Mouse (Mus musculus): ENCODE measurements at regions not wholly inside any gene's neighbourhood (a gene's known extent, or its start where the extent isn't known, plus 50 kb on each side); places are given as distances from the start of the nearest gene placed in this dataset.

DNA sequence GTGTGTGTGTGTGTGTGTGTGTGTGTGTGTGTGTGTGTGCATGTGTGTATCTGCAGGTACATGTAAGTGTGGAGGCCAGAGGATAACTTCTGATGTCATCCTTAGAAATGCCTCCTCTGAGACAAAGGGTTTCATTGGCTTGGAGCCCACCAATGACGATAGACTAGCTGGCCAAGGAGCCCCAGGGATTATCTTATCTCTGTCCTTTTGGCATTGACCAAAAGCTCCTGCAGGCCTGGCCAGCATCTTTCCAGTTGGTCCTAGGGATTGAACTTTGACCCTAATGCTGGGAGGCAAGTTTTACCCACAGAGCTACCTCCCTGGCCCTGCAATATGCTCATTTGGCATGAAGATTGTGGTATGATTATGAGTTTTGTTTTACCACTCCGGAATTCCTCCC lies 133.3 kb downstream of the Tmx1 start:
- ATAC-seq (ENCODE audit: insufficient number of reproducible peaks, low FRiP score, low TSS enrichment): no peak

DNA sequence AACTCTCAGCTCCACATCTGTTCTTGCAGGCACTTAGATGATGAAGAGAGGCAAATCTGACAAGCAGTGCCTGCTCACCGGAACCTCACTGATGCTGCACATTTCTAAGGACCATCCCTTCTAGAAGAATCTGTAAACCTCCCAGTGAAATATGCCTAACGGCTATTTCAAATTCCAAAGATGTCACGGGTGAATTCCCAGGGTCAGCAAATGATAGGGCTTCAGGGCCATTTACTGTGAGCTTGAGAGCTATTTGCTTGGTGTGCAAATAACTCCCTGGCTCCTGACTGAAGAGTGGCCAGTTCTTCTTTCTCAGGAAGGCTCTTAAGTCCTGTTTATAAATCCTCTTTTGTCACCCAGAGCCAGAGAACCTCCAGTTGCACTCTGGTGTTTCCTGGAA lies 135.3 kb downstream of the Tmx1 start:
- ATAC-seq (ENCODE audit: insufficient number of reproducible peaks, low FRiP score, low TSS enrichment): no peak

DNA sequence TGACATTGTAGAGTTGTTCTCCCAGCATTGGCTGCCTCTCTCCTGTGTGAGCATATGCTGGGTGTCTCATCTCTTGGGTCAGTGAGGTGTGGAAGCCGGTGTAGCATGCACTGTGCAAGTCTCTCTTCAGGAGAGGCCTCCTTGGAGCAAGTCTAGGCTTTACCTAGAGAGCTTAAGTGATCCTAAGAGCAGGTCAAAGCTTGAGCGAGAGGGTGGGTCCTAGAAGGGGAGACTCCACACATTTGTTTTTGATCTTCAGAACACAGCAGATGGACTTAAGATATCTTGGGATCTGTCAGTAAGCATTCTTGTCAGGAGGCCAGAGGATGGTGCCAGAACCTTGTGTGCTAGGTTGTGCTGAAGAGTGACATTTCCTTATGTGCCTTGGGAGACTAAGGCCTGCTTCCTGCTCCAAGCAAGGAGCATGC lies 136.4 kb downstream of the Tmx1 start:
- ATAC-seq (ENCODE audit: insufficient number of reproducible peaks, low FRiP score, low TSS enrichment): peak; percentile 87

DNA sequence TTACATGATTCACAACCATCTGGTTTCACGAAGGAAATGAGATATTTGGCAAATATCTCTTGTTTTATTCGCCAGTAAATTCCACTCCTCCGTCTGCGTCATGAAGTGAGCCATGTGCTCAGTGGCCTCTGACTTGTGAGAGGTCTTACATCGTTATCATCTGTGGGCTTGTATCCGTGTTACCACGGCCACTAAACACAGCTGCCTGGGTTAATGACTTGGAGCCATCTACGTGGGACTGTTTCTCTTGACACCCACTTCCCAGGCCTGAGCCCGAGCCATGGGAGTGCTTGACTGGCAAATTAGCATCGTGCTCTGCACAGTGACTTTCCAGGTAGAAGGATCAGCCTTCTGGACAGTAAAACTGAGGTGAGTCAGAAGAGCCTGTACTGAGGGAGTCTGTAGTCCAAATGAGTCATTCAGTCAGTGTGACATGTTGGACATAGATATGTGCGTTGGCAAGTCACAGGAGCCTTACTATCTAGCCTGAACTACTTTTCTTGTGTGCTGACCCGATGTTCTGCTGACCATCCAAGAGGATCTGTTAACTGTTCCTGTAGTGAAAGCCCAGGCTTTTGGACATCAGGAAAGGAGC lies 137.7 kb downstream of the Tmx1 start:
- ATAC-seq (ENCODE audit: insufficient number of reproducible peaks, low FRiP score, low TSS enrichment): no peak

DNA sequence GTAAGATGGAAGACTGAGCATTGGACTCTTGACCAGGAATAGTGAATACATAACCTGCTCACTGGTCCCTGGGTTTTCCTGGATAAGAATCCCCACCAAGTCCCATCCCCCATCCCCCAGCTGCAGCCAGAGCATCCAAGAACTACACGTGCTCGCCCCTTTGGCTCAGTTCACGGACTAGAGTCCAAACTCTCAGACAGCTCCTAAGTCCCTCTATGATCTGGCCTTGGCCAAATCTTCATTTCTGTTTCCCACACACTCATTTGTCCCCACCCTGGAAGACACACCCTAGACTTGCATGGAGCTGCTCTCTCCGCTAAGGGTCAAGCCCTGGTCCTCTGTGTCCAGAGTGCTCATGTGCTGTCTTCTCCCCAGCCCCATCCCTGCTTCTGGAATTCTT lies 139.9 kb downstream of the Tmx1 start:
- no peak for ATAC-seq (ENCODE audit: insufficient number of reproducible peaks, low FRiP score, low TSS enrichment)

DNA sequence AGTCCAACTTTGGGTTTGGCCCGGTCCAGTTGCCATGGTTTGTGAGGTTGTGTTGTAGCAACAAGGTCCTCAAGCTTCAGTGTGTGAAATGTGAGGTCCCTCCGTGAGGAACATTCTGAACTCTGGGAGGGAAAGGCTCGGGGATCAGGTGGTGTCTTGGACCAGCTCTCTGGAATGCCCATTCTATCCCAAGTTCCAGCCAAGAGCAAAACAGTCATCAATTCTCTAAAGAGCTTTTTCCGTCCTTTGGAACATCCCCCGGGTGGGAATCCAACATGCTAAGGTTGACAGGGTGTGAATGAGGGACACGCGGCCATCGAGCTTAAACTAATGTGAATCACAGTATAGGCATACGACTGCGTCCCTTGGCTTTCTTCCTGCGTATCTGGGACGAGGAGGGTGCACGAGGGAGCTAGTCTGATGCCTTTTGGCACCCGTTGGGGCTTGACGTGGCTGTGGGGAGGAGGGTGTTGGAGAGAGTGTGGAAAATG lies 145.4 kb downstream of the Tmx1 start:
- ATAC-seq (ENCODE audit: insufficient number of reproducible peaks, low FRiP score, low TSS enrichment): no peak

DNA sequence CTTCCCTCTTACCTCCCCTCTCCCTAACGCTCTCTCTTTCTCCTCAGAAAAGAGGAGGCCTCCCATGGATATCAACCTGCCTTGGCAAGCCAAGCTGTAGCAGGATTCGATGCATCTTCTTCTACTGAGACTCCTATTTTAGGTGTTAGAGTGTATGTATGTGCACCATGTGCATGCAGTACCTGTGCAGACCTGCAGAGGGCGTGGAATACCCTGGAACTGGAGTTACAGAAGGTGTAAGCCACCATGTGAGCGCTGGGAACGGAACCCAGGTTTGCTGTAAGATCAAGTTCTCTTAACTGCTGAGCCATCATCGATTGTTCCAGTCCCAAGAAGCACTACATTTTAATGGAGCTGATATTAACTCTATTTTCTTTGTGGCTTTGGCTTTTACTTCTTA lies 146.8 kb downstream of the Tmx1 start:
- no peak for ATAC-seq (ENCODE audit: insufficient number of reproducible peaks, low FRiP score, low TSS enrichment)

DNA sequence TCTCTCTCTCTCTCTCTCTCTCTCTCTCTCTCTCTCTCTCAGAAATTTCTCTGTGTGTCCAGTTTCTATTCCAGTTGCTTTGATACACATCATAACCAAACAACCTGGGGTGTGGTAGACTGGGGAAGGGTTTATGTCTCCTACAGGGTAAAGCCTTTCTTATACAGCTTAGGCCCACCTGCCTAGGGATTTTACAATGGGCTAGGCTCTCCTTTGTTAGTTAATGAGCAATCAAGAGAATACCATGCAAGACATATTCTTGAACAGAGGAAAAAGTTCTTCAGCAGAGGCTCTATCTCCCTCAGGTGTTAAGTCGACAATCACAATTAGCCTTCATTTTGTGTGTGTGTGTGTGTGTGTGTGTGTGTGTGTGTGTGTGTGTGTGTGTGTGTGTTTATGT lies 151.0 kb downstream of the Tmx1 start:
- ATAC-seq (ENCODE audit: insufficient number of reproducible peaks, low FRiP score, low TSS enrichment): no peak

DNA sequence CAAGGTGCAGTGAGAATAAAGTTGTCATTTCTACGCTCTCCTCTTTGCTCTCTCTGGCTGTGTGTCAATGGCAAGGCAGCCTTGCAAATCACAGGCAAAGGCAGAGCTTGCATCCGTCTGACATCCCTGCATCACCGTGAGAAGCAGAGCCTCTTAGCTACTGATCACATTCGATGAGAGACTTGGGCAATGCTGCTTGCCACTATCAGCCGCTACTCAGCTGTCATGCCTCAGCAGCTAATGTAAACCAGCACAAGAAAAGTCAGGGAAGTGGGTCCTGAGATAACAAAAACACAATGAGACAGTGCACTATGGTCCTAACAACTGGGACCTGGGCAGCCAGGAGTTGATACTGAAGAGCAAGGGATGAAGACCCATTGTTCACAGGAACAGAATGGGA lies 155.8 kb downstream of the Tmx1 start:
- ATAC-seq (ENCODE audit: insufficient number of reproducible peaks, low FRiP score, low TSS enrichment): no peak

DNA sequence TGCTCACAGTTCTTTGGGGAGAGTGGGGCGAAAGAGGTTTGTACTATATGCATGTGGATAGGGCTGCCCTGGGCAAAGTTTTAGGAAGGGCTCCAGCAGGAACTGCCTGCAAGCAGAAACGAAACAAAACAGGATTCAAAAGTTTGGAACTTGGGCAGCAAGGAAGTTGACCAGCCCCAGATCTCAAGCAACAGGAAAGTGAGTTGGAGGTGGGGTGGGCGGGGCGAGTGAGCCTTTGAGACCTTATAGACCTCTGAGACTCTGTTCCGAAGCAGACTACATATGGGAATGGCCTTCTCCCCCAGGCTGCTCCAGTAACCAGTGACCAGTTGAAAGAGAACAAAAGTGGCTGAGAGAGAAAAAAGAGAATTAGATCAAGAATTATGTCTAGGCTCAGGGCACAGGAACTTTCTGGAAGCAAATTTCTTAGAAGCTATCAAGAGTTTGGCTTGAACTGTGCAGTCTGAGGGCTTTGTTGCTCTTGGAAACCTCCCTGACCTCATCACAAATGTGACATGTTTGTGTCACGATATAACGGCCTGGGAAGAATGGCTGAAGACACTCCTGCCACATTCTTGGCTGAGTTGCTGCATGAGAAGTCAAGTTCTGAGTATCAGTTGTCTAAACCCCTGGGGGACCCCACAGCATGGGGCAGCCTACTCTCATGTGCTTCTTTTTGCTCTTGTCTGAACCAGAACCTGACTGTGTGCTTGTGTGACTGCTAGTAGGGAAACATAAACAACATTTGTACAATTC lies 156.4 kb downstream of the Tmx1 start:
- ATAC-seq (ENCODE audit: insufficient number of reproducible peaks, low FRiP score, low TSS enrichment): no peak

DNA sequence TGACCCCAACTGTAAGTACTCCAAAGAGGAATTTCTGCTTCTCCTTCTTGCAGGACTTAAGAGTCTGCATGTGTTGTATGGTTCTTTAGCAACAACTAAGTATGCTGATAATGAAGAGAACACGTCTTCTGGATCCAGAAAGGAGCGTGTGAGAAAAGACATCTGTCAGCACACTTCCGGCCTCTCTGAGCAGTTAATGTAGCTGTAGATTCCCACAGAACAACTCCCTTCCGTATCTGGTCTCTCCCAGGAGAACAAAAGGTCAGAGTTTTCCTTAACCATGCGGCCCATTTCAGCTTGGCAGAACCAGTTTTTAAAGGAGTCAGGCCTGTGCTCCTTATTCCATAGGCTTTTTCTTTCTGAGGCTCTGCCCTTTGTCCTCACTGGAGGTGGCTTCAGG lies 159.0 kb downstream of the Tmx1 start:
- no peak for ATAC-seq (ENCODE audit: insufficient number of reproducible peaks, low FRiP score, low TSS enrichment)

DNA sequence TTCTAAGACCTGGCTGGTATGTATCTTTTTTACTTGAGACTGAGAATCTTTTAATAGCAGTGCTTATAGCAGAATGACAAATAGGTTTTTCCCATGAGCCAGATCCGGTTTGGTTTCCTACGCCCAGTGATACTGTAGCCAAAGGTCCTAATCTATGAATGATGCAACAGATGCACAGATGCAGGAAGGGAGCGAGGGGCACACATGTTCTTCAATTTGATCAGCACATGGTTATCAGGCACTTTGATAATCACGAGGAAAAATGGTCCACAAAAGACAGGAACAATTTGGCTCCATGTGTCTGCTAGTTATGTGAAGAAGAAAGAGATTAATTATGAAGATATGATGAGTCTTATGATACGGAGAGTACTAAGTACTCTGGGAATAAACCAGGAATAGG lies 160.3 kb downstream of the Tmx1 start:
- ATAC-seq (ENCODE audit: insufficient number of reproducible peaks, low FRiP score, low TSS enrichment): no peak

DNA sequence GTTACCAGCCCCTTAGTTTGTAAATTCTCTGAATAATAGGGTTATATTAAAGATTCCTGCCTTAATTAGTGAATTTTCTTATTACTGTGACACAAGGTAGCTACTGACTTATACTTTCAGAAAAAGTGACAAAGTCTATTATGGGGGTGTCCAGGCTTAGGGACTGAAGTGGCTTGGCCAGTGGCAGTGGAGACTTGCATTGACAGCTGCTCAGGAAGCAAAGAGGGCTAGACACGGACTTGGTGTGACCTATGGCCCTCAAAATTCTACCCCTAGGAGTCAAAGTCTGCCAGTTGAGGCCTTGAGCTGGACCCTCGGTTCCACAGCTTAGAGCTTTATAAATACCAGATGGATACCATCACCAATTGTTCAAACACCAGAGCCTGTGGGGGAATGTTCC lies 161.2 kb downstream of the Tmx1 start:
- ATAC-seq (ENCODE audit: insufficient number of reproducible peaks, low FRiP score, low TSS enrichment): no peak

DNA sequence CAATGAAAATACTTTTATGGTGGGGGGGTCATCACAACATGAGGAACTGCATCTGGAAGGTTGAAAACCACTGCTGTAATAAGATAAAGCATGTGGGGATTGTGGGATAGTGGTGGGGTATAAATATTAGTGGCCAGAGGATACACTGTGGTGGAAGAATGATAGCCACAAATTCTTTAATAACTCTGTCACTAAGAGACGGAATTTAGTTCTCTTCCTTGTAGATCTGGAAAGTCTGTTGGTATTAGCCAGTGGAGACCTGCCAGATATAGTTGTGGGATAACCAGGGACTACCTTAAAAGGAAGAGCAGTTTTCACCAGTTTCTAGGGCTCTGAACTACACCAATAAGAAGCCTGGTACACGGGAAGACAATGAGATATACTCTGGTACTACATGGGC lies 161.8 kb downstream of the Tmx1 start:
- no peak for ATAC-seq (ENCODE audit: insufficient number of reproducible peaks, low FRiP score, low TSS enrichment)

DNA sequence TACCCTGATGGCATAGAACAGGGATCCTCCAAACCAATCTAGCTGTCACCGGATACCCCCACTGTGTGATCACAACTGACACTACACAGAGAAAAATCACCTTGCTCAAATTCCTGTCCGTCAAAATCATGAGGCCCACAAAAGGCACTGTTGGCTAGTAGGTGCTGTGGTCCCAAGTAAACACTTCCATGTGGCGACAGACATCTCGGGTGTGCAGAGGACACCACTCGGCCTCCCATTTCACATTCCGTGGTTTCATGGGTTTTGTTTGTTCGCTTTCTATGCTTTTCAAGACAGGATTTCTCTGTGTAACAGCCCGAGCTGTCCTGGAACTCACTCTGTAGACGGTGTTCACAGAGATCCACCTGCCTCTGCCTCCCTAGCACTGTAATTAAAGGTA lies 162.2 kb downstream of the Tmx1 start:
- no peak for ATAC-seq (ENCODE audit: insufficient number of reproducible peaks, low FRiP score, low TSS enrichment)

DNA sequence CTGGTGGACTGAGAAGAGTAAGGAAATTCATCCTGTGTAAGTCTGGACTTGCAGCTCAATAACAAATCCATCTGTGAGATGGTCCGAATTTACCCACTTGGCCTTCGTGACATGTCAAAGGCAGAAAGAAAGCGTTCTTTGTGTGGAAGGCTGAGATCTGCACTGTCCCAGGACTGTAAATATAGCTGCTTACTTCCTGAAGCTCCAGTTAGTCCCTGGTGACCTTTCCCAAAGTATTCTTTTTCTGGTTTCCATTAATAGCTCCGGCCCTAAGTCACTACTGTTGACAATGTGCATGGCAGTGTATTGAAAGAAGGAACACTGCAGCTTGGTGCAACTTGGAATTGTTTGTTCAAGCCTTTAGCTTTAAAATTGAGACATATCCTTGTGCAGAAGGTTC lies 163.2 kb downstream of the Tmx1 start:
- no peak for ATAC-seq (ENCODE audit: insufficient number of reproducible peaks, low FRiP score, low TSS enrichment)

DNA sequence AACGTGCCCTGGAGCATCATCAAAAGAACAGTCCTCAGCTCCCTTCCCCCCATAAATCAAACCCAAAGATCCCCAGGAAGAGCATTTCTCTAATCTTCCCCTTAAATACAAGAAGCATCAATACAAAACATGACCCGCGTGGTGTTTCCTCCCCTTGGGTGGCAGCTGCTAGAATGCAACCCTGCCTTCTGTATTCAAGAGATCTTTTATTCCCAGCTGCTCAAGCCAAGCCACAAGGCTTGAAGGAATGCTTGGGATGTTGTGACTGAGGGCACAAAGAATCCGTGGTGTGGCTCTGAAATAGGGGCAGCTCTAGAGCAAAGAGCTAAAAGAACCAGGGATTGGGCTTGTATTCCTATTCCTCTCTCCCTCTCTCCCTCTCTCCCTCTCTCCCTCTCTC lies 163.6 kb downstream of the Tmx1 start:
- no peak for ATAC-seq (ENCODE audit: insufficient number of reproducible peaks, low FRiP score, low TSS enrichment)

DNA sequence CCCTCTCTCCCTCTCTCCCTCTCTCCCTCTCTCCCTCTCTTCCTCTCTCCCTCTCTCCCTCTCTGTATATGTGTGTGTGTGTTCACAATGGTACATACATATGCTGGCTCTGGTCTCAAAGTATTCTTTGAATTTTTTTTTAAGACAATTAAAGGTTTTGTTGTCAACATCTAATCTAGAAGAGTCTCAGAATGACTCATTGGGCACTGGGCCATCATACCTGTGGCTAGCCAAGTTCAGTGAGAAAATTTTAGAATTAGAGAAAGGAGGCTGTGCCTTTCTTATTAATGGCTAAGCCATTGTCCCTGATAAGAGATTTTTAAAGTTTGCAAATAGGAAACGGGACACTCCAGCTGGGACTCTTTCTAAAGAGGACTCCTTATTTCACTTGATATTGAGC lies 164.1 kb downstream of the Tmx1 start:
- ATAC-seq (ENCODE audit: insufficient number of reproducible peaks, low FRiP score, low TSS enrichment): no peak

DNA sequence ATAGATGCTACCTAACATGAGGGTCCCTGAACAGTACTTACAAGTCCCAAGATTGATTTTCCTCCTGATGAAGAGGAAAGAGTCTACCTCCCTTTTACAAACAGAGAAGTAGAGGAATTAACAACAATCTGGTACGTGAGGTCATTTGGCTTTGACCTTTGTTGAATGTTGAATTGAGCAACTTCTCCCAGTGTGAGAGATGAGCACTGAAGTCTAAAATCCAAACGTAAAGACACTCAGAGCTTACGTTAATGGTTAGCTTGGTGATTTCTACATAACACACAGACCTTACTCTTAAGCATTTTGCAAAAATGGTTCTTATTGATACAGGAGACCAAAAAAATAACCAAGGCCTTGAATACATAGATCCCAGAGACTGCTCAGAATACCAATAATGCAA lies 165.1 kb downstream of the Tmx1 start:
- ATAC-seq (ENCODE audit: insufficient number of reproducible peaks, low FRiP score, low TSS enrichment): no peak

DNA sequence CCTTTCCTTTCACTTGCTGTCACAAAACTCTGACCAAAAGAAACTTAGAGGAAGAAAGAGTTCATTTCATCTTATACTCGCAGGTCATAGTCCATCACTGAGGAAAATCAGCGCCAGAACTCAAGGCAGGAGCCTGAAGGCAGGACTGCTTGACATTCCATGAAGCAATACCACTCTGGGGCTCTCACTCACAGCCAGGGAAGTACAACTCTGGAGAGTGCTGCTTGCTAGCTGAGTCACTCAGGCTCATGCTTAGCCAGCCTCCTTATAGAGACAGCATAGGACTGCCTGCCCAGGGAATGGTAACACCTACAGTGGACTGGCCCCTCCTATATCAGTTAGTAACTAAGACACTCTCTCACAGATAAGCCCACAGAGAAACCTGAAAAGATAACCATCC lies 166.5 kb downstream of the Tmx1 start:
- no peak for ATAC-seq (ENCODE audit: insufficient number of reproducible peaks, low FRiP score, low TSS enrichment)

DNA sequence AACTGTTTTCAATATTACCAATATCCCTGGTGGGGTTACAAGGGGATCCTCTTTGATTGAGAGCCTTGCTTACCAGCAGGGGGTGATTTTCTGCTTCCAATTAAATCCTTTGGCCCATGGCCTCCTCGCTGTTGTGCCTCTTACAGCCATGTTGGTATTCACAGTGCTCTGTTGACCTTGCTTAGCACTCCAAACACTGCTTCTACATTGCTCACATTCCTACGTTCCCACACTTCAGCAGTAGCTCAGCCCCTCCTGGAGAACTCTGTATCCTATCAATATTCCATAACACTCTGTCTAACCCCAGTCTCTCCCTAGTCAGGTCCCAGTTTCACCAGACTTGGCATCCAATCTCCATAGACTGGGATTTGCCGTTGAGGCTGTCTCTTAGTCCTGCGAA lies 169.1 kb downstream of the Tmx1 start:
- no peak for ATAC-seq (ENCODE audit: insufficient number of reproducible peaks, low FRiP score, low TSS enrichment)

DNA sequence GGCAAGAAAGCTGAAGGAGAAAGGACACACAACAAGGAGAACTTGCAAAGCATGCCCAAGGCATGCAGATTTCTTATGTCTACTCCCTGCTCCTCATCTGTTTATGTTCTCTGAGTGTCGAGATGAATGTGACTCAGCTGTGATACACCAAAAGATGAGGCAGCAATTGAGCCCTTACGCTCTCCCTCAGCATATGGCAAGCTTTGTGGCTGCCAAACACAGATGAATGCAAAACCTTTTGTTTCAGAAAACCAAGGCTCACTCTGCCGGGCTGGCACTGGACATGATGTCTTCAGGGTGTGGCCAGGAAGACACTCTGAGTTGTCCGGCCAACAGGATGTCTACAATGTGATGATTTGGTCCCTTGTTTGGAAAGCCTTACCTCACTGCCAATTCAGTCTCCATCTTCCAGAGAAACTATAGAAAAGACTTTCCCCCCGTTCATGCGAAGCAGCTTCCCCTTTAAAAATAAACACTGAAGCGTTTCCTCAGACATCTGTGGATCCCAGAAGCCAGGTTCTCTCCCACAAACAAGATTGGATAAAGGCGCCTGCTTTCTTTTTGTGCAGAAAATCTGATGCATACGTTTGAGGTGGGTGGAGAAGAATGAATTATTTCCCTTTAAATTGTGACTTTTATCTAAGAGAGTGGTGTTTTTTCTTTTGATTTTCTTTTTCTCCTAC lies 171.5 kb downstream of the Tmx1 start:
- peak; percentile 70 for ATAC-seq (ENCODE audit: insufficient number of reproducible peaks, low FRiP score, low TSS enrichment)
